Mouse (Mus musculus) MEL-GATA-1-ER (cell line): ENCODE results near the gene Phc2.
A peak's percentile ranks its signal among the peaks of the same experiment; 100 is the strongest.

Experiments used
- DNase-seq: peaks from one replicate; pipeline ENCODE4 v3.0.0-alpha.2; 2012; ENCODE audit warnings: low read depth; ENCODE audit errors: extremely low read depth

Gene Phc2

DNA sequence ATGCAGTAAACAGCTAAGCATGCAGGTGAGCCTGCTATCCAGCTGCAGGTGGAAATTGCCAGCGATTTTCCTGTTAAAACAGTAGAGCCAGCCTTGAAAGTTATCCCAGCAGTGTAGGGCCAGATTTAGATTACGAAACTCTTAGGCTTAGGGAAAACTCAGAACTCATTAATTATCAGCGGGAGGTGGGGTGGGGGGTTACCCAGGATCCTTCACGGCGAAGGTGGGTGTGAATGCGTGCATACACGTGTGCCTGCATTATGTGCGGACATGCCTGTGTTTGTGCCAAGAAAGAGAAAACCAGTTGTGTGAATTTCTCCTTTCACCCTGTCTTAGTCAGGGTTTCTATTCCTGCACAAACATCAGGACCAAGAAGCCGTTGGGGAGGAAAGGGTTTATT lies 62.2 kb downstream of the Phc2 start:
- no peak for DNase-seq

DNA sequence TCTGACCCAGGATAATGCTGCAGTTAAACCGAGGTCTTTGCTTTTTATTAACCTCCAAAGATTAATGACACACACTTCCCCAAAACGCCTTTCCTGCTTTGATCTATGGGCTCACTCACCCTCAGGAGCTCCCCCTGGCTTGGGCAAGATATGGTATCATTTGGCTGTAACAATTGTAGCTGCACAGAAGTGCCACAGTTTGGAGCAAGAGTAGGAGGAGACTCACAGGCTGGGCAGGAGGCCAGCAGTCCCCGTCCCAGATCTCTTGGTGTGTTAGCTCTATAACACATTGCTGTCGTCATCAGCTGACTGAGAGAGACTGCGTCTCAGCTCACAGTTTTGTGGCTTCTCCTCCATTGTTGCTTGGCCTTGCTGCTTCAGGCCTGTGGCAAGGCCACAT lies 65.6 kb downstream of the Phc2 start:
- DNase-seq: peak; percentile 98

DNA sequence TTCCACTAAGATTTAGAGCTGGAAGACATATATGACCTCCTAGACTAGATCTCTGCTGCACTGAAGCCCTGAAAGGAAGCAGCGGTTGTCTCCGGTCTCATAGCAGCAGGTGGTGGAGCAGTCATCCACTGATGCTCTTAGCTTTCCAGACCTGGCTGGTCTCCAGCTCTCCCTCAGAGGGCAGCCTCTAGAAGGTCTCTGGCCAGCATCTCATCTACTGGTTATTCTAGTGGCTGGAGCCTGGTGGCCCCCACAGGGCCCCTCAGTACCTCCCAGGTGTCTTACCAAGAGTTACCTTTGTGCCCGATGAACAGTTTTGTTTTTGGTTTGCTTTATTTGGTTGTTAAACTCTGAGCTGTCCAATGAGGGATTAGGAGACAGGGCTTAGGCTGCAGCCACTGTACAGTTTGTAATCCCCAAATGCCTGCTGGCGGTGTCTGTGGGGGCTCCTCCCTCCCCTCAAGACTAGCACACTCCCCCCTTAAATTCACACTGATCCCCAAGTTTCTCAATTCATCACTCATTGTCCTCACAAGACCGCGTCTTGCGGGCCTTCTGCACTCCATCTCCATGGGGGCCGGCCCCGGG lies 66.7 kb downstream of the Phc2 start:
- DNase-seq: no peak

DNA sequence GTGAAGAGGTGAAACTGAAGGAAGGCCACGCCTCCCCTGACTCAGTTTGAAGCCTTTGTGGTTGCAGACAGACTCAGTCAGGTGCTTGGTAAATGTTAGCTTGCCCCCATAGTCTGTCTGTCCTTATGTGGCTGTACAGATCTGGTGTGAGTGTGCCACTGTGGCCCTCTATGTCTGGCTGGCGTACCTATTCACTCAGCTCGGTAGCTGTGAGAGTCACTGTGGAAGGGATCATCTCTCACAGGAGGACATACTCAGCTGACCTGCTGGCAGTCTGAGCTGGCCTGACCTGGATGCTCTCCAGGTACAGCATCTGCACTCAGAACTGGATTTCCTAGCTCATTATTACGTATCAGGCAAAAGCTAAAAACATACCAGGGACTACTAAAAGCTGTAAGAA lies 67.3 kb downstream of the Phc2 start:
- no peak for DNase-seq

DNA sequence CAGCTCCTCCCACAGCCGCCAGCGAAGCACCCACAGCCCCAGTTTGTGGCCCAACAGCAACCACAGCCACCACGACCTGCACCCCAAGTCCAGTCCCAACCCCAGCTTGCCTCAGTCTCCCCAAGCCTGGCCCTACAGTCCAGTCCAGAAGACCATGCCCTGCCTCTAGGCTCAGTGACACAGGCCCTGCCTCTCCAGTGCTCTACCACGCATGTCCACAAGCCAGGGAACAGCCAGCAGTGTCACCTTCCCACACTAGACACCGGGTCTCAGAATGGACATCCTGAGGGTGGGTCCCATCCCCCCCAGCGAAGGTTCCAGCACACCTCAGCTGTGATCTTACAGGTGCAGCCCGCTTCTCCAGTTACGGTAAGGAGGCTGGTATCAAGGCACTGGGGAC lies 68.4 kb downstream of the Phc2 start:
- DNase-seq: no peak

DNA sequence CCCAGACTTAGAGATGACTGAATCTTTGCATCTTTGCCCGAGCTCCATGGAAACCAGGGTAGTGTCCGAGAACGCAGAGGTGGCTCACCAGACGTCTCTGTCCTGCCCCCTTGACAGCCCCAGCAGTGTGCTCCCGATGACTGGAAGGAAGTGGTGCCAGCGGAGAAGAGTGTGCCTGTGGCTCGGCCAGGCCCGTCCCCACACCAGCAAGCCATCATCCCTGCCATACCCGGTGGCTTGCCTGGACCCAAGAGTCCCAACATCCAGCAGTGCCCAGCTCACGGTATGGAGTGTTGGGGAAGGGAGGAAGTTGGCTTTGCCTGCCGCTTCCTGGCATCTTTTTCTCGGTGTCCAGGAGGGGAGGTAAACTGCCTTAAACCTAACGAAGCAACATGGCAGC lies 68.9 kb downstream of the Phc2 start:
- DNase-seq: no peak

DNA sequence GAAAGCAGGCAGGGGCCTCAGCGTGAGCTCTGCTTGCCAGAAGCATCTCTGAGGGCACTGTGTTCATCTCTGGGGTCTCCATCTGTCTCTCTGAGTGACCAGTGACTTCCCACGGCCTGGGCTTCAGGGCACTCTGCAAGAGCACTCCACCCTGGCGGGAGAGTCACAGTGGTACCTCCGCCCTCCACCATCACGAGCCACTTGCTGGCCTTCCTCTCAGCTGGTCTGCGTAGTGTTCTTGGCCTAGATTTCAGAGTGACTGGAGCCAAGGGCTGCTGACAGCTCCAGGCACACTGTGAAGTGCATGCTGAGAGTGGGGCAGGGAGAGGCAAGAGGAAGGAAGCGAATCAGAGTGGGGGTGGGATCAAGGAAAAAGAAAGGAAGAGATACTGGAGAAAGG lies 69.6 kb downstream of the Phc2 start:
- DNase-seq: no peak

DNA sequence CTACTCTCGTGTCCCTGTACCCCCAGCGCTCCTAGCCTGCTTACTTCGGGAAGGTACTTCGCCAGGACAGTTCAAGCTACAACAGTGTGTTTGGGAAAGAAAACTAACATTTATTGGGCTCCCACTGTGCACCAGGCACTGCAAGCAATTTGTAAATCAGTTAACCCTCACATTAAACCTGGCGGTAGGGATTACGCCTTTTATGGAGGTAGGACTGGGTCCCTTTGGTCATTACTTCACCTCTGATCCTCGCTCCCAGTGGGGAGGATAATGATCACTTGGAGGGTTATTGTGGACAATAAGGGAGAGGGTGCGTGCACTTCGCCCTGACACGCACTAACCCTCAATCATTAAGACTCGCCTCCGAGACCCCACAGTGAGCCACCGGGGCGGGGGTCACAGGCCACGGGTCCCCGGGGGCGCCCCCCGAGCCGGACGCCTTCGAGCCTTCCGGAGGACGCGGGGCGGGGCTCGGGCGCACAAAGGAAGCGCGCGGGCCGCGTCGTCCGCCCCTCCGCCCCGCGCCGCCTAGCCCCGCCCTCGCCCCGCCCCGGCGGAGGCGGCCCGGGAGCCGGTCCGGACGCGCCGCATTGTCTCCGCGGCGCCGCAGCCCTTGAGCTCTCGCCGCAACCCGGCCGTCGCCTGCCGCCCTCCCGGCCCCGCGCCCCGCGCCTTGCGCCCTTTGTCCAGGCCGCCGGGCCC lies 72.7 kb downstream of the Phc2 start:
- DNase-seq: no peak

DNA sequence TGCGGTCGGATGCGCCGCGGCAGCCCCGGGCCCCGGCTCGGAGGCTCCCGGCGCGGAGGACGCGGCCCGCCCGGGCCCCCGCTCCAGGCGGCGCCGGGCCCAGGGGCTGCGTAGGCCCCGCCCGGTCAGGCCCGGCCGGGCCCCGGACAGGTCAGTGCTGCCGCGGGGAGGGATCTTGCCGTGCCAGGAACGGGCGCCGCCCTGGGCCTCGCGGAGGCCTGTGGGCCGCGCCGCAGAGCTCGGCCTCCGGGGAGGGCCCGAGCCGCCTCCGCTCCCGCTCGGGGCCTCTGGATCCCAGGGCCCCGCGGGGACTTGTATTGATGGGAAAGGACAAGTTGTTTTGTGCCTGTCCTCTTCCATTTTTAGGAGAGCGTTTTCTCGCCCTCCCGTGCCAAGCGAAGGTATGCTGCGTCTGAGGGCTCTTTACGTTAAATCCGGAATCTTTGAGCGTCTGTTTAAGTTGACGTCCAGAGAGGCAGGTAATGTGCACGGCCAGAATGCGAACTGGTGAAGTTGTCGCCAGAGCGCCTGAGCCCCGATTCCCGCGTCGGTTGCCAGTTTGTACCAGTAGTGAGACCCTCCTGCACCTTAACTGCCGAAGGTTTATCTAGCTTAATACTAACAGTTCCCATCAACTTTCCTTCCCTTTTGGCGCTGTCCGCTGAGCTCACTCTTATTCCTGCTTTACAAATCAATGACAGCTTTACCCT lies 73.4 kb downstream of the Phc2 start:
- no peak for DNase-seq

DNA sequence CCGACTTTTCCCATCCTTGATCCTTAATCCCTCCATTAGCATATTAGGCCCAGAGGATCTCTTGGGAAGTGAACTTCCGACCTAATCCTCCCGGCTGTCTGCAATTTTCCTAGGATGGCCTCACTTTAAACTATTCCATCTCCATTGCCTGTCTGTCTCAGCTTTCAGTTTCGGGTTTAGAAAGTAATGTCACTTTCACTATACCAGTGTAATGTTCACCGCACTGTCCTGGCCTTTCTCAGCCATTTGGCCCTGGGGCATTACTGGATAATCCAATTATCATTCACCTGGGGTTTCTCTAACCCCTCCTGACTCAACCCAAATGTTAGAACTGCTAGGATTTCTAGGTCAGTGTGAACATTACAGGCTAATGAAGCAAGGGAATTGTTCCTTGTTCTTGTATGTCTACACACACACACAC lies 73.9 kb downstream of the Phc2 start:
- DNase-seq: no peak

DNA sequence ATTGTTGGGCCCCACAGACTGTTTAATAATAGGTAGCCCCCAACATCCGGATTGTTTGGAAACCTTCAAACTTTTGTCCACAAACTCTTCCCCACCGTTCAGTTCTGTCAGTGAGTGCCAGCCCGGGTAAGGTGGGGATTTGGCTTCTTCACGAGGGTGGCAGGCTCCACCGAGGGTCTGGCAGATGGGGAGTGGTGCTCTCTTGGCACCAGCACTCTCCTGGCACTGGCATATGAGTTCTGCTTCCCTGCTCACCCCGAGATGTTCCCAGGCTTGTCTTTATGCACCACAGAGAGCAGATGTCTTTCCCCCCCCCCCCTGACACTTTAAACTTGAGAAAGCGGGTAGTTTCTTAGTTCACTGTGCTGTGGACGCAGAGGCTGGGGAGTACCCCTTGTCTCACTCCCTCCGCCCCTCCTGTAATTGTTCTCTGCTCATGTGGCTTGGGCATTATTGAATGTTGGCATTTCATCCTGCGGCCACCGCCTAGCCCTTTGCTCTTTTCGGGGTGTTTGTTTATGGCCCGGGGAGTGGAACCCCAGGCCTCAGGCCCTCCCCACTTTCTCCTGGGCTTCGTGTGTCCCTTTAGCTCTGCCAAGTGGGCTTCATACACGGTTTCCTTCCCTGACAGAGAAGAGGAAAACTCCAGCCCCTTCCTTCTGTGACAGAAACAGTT lies 74.7 kb downstream of the Phc2 start:
- DNase-seq: no peak

DNA sequence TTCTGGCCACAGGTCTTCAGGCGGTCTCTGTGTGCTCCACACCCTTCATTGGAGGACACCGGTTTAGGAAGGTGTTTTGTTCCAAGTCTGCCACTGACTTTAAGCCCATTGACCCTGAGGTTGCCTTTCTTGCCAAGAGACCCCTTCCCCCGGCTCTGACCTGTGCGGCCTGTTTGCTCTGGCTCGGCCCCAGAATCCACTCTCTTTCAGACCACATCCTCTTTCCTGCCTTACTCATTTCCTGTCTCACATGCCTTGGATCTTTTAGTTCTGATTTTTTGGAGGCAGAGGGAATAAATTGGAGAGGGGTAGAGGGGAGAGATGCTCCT lies 75.2 kb downstream of the Phc2 start:
- DNase-seq: no peak

DNA sequence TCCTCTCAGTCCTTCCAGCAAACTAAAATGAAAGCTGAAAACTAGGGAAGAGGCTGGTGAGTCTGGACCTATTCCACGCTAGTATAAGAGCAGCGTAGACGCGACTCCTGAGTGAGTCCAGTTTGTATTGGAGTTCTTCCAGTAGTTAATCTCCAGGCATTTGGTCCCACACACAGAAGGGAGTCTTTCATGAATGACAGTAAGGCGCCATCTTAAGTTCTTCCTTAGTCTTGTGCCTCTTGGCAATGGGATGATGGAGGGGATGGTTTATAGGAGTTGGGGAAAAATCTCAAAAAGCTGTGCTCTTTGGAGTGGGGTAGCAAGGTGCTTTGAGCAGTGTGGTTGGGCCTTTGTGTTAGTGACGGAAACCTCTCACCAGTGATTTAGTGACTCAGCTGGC lies 75.8 kb downstream of the Phc2 start:
- no peak for DNase-seq

DNA sequence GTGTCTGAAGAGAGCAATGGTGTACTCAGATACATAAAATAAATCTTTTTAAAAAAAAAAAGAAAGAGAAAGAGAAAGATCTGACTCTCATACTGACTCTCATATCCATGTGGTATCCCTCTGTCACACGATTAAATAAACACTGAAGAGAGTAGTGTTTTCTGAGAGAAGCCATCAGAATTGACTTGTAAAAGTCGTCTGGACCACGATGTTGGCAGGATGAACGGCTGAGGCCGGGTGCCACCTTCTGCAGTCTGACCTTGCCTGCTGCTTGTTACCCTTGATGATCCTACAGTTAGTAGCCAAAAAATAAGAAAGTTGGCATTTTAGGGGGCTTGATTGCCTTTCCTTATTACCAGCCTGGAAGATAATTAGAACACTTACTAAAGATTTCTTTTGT lies 78.3 kb downstream of the Phc2 start:
- DNase-seq: no peak

DNA sequence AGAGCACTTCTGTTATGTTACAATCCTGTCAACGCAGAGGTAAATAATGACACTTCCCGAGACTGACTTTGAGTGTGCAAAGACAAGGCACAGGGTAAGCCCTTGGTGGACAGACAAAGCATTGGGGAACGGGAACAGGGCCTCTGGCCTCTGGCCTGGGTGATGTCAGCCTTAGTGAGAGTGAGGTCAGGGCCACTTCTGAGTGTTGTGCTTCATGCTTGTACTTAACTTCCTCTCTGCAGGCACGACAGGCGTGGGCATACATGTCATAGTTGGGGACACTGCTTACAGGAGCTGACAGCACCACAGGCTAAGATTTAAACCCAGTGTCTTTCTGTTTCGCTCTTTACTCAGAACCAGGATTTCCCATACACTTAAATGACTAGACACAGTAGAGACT lies 79.0 kb downstream of the Phc2 start:
- no peak for DNase-seq

DNA sequence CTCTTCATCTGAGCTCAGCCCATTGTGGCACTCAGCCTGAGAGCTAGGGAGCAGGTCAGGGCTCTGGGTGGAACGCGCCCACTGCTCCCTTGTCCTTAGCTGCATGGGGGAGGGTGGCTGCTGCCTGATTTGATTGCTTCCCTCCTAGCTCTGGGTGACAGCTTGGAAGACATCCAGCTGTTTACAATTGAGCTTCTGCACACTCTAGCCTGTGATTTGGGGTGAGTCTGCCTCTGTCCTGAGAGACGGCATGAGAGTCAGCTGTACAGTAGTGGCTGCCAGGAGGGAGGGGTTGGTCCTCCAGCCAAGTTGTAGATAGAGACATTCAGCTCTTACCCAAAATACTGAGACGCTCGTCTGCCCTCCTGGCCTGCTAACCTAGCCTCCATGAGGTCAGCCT lies 79.7 kb downstream of the Phc2 start:
- DNase-seq: no peak

DNA sequence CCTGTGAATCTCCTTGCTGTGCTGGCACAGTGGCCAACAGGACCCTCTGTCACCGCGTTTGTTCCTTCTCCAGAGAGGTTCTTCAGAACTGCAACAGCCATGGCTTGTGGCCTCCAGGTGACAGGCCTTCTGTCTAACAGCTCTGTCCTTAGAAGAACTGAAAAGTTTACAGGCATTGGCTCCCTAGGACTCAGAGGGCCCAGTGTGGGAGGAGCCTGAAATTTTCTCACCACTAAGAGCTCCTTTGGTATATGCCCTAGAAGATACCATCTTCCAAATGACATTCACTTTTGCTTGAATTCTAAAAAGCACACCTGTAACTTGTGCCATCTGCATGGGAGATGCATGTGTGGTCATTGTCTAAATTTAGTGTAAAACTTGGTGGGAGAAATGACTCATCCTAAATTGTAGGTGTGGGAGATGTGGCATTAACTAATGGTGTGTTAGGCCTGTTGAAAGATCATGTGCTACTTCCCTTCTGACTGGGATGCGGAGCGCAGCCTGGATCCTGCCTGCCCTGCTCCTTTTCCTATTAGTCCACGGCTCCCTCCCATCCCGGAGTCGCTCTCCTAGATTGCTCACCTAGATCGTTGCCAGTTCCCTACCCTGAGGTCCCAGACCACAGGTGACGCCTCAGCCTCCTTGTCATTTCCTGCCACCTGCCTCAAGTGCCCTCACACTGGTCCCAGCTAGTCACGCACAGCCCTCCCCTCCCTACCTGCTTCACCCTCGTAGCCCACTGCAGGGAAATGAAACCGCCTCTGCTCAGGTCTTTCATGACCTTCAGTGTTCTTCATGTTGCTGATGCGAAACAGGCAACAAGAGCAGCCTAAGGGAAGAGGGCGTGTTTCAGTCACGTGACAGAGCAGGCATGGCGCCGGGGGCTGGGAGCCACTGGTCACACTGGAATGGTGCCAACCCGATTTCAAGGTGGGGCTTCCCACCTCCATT lies 80.5 kb downstream of the Phc2 start:
- no peak for DNase-seq

DNA sequence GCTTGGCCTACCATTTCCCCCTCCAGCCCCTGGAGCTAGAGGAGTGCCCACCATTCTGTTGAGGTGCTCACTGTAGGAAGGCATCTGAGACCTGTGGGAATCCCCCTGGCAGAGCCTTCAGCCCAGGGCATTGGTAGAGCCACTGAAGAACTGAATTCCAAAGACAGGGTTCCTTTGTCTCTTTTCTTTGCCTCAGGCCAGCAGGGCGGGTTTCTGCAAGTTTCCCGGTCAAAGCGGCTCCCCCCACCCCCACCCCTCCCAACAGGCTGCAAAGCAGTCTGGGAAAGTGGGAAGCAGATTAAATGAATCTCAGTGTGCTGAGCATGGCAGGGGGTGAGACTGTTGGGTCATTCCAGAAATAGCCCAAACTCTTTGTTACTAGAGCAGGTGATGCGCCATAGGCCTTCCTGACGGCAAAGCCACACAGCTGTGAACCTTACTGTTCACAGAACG lies 82.7 kb downstream of the Phc2 start:
- DNase-seq: no peak

DNA sequence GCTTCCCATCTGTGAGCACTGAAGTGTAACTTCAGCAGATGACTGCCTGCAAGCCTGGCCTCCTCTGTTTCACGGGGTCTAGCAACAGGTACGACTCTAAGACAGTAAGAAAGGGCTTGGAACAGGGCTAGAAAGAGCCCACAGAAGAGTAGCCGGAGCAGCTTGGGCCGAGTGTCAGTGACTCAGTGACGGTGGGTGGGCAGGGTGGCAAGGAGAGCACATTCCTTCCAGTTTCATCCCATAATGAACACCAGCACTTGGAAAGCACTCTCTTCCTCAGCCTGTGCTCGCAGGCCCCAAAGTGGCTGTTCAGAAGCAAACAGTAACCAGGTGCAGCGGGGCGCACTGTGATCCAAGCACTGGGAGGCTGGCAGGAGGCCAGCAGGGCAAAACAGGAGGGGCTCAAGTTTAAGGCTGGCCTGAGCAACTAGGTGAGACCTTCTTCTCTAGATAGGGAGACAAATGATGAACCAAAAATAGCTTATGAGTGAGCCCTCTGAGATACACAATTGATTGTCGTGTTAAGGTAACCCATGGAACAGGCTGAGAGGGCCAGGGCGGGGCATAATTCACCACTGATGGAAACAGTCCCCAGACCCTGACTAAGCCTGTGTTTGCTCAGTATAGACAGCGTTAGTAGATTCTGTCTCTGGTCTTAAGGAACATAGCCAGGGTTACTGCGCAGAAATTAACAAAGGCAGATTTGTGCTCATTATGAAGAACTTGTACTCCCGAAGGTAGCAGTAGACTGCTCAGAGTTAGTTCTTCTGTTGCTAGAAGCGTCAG lies 83.5 kb downstream of the Phc2 start:
- no peak for DNase-seq

DNA sequence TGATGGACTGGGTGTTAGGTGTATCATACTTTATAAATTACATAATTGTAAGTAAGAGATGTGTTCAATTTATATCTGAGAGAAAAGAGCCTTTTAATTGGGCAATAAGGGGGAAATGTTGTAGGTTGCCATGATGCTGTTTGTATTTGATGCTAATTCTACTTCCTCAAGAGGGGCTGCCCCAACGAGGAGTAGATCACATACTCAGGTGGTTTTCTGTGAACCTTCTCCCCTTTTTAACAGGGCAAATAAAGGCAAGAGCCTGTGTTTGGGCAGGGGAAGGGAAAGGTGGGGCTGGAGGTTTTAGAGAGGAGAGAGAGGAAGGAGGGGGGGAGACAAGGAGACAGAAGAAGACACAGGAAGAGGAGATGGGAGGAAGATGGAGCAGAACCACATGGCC lies 86.4 kb downstream of the Phc2 start:
- no peak for DNase-seq

DNA sequence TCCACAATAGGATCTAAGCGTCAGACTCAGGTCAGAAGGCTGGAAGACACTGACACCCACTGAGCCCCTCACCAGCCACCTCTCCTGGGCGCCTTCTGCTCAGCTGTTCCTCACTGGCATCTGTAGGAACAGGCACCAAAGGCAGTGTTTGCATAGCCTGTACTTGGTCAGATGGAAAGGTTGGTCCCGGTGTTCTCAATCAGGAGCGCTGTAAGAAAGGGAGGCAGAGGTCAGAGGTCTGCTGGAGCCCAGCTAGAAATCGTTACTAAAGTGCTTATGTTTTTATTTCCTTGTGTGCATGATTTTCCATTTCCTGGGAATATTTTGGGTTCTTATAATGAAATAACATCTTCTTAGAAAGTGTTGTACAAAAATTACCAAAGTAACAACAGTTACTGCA lies 87.4 kb downstream of the Phc2 start:
- DNase-seq: no peak
